Mouse (Mus musculus) CD8-positive naive resting alpha-beta T cell, adult 57 days (primary cell): Measurements from ENCODE around the gene Prr15l. TPM values are rescaled to one million over a fixed set of nuclear protein-coding genes. Genes with fewer than 3 reads are reported as not detected.

ENCODE experiments used
- total RNA-seq: library from RNA; stranded (reverse); gene quantifications from one replicate; pipeline ENCODE4 v1.2.4, GENCODE M21; 2023

Gene Prr15l
- total RNA-seq: not detected

DNA sequence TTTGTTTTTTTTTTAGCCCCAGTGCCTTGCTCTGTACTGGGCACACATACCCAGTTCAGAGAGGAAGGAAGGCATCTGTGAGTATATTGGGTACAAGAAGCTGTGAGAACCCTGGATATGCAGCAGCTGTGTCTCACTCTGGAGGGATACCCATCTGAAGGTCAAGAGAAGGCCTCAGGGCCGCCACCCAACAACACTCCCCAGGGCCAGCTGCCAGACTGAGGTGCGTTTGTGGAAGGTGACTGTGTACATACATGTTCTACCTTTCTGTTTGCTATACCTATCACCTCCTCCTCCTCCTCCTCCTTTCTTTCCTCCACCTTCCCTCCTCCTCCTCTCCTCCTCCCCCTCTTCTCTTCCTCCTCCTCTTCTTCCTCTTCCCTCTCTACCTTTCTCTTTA lies at the start of gene Prr15l:
TSS of gene Prr15l (plus strand) at position 17 of the 400 bp plus-strand sequence.

DNA sequence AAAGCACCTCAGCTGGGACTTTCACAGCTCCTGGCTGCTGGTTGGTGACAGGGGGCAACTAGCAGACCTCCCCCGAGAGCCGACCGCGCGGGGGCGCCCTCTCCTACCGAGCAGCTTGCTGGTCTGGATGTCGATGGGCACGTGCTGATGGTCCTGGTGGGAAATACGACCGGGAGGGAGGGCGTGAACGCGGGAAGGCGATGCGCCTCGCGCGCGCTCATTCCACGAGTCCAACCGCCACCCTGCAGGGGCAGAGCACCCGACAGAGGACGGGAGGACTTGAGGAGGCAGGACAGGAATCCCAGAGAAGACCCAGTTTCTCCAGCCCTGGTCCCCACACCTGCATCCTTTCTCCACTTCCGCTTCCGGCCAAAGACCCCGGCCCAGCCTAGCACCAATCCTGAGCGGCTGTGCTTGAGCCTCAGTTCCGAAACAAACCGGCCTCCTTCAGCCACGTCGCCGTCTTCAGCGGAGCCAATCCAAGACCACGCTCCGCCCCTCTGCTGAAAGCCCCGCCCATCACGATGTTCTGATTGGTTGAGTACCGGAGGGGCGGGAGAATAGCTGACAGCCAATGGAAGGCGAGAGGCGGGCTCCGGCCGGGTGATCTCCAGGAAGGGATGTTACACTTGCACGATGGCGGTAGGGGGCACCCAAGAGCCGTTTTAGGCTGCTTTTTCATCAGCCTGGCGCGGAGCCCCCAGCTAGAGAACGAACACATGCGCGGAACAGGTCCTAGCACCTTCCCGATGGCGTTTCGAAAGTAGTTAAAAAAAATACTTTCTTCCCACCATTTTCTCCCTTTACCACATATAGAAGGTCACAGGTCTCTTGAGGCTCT lies 11.6 kb upstream of the Prr15l start, which contains the start of gene Cdk5rap3:
TSS of gene Cdk5rap3 (minus strand) at position 453 of the 841 bp plus-strand sequence.

DNA sequence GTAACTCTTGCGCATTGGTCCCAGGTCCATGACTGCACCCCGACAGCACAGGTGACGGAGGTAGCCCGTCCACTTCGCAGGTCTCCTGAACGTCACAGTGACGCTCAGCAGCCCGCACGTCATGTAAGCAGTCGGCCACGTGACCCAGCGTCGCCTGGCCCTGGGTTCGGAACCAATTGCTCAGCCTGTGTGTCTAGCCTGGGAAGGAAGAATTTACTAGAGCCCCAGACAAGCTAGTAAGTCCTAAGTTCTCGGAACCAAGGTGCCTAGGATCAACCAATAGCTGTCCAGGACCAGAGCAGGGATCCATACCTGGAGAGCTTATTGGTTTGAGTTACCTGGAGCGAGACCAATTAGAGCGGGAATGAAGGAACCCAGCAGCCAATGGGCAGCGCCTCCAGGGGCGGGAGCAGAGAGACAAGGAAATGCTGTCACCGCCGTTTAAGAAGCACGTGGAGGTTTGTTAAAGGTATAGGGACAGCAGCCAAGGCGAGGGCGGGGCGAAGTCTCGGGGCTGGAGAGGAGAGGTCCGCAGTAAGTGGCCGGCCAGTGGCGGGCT lies 15.9 kb downstream of the Prr15l start, which contains the start of gene Pnpo:
TSS of gene Pnpo (minus strand) at position 241 of the 559 bp plus-strand sequence.

DNA sequence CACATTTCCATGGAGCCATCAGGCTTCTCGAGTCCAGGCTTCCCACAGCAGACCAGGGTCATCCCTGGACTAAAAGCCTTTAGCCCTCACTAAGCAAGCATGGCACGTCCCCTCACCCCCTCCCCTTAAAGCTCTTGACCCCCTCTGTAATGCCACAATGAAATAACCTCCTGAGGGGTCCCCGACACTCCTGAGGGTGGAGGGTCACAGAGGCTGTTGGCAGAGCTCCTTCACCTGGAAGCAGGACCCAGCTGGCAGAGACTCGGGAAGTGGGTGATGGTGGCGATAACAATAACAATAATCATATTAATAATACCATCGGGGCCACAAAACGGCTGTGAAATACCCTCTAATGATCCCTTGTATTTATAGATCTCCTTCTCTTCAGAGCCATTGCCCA lies 55.0 kb downstream of the Prr15l start, which contains the start of gene Sp2:
TSS of gene Sp2 (minus strand) at position 101 of the 400 bp plus-strand sequence.

Other genes with a start within 250 kb of the Prr15l start
- 39.3 TPM for gene Snx11, start 150.5 kb upstream of the Prr15l start, total RNA-seq
- gene Cbx1, start 139.0 kb upstream of the Prr15l start, total RNA-seq: 44.4 TPM
- gene Nfe2l1, start 98.1 kb upstream of the Prr15l start, total RNA-seq: 58.0 TPM
- 1.0 TPM for gene Copz2, start 78.2 kb upstream of the Prr15l start, total RNA-seq
- 40.0 TPM for gene Cdk5rap3, start 11.6 kb upstream of the Prr15l start, total RNA-seq
- gene Pnpo, start 15.9 kb downstream of the Prr15l start, total RNA-seq: 24.1 TPM
- gene Sp2, start 54.9 kb downstream of the Prr15l start, total RNA-seq: 59.5 TPM
- 0.73 TPM for gene Sp6, start 85.3 kb downstream of the Prr15l start, total RNA-seq
- 5.8 TPM for gene Scrn2, start 101.8 kb downstream of the Prr15l start, total RNA-seq
- not detected for gene Lrrc46, start 113.3 kb downstream of the Prr15l start, total RNA-seq
- 44.2 TPM for gene Mrpl10, start 113.5 kb downstream of the Prr15l start, total RNA-seq
- 34.8 TPM for gene Osbpl7, start 122.5 kb downstream of the Prr15l start, total RNA-seq
- gene Tbx21, start 187.2 kb downstream of the Prr15l start, total RNA-seq: 2.4 TPM
- 0.89 TPM for gene Tbkbp1, start 223.4 kb downstream of the Prr15l start, total RNA-seq